Mouse (Mus musculus): ENCODE measurements around the gene Rbfox3.

Gene Rbfox3

DNA sequence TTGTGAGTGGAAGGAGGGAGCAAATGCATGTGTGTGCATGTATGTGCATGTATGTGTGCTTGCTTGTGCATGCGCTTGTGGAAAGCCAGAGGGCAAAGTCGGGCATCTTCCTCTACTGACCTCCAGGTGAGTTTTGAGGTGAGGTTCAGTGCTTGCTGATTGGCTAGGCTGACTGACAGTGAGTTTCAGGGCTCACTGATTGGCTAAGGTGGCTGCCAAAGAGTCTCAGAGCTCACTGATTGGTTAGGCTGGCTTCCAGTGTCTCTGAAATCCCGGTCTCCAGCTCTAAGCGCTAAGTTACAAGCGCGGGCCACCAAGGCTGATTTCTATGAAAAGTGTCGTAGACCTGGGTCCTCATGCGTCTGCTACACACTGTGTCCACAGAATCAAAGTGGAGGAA is 185.0 kb downstream of the Rbfox3 start:
- WGBS: 87% methylated on average over 8 of the region's 8 CpGs

GRCm38 (mm10) chr11:118724423-118724822 is 187.0 kb downstream of the Rbfox3 start:
- WGBS: 76% methylated on average over 8 of the region's 8 CpGs

- WGBS: 64% methylated on average over 8 of the region's 8 CpGs
Observed at GRCm38 (mm10) chr11:118723166-118723565, 188.2 kb downstream of the Rbfox3 start.

GRCm38 (mm10) chr11:118721898-118722297 is 189.5 kb downstream of the Rbfox3 start:
- 70% methylated on average over 6 of the region's 6 CpGs for WGBS

DNA sequence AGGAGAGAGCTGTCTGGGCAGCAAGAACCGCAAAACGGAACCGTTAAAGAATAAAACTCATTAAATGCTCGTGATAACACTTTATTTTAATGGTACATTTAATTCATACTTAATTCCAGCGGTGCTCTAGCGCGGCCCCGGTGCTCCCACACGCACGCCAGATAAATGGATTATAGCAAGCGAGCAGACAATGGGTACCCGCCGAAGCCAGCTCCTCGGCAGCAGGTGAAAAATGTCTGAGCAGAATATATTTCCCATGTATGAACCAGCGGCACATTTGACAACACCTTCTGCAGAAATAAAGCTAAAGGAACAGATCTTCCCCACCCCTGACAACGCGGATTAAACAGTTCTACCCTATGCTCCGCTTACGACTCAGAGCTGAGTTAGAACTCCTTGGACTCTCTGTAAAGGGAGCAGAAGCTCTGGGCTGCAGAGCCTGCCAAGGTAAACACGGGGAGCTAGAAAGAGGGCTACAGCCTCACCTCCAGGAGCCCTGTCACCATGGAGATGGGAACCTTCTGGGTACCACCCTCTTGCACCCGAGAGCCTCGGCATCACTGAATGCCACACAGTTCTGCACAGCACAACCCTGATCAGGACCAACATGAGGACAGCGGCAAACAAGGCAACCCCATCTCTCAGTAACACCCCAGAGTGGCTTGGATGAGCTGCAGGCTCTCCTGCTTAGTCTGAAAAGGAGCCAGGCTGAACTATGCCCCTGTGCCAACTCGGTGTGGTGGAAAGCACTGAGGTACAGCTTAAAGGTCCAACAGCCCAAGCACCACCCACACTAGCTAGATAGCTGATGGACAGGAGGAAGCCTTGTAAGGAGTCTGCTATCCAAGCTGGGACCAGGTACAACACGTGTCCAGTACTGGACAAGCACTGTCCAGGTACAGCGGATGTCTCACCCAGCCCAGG is 196.5 kb downstream of the Rbfox3 start:
- 54% methylated on average over 26 of the region's 26 CpGs for whole genome bisulfite sequencing

- 50% methylated on average over 4 of the region's 4 CpGs for WGBS
Observed at GRCm38 (mm10) chr11:118712761-118713160, 198.6 kb downstream of the Rbfox3 start.

GRCm38 (mm10) chr11:118712058-118712457 is 199.3 kb downstream of the Rbfox3 start:
- 51% methylated on average over 9 of the region's 9 CpGs for WGBS

- 65% methylated on average over 5 of the region's 5 CpGs for WGBS
Observed at GRCm38 (mm10) chr11:118710035-118710434, 201.4 kb downstream of the Rbfox3 start.

DNA sequence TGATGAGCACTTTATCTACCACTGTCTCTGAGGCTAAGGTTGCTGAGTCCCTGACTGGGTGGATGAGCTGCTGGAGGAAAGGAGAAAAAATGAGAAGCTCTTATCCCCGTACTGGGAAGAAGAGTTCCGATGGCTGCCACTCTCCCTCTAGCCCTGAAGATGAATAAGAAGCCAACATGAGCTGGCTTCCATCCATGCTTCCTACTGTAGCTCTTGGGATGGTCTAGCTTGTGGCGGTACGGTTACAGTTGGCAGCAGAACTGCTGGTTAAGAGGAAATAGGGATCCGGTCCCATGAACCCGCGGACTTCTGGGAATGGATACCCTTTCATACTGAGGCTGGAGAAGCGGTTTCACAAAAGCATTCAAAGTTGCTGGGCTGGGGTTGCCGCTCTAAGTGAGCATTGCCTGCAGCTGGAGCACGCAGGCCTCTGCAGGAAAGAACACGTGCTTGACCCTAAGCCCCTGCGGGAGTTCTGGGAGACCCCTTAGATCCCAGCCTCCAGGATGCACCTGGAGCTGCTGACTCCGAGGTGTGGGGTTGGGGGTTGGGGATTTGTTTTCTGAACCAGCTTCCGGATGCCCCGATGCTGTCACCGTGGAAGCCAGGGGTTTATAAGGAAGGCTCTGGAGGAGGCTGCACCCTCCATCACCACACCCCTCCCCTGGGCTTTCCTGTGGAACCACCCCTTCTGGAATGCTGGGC is 215.0 kb downstream of the Rbfox3 start:
- WGBS: 54% methylated on average over 16 of the region's 16 CpGs

DNA sequence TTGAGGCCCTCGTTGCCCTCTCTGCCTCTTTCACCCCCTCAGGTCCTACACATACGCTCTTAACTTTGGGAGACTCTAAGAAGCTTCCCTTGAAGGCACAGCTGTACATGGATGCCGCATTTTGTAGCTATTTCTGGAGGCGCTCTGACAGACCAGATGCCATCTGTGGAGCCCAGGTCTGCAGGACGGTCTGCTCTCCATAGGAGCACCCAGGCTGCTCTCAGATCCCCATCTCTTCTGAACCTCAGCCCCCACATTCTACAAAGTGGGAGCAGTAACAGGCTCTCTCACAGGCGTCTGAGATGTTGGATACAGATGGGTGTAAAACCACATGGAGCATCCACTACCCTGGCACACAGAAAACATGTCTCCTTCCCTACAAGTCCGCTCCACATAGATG is 218.1 kb downstream of the Rbfox3 start:
- 56% methylated on average over 7 of the region's 7 CpGs for WGBS

DNA sequence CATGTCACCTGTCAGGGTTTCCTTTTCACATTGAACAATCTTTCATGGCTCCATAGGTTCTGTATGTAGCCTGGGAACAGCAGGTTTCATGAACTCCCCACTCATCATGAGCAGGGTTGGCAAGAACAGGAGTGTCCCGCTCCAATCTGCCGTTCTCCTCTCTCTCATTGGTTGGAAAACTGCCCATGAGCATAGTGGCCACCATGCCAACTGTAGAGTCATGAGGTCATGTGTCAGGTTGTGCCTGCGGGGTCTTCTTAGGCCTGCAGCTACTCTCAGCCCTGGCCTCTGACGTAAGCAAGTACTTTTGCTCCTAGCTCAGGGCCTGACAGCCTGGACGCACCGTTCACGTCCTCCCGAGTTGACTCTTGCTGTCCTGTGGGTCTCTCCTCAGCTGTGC is 221.1 kb downstream of the Rbfox3 start:
- 85% methylated on average over 8 of the region's 8 CpGs for WGBS

DNA sequence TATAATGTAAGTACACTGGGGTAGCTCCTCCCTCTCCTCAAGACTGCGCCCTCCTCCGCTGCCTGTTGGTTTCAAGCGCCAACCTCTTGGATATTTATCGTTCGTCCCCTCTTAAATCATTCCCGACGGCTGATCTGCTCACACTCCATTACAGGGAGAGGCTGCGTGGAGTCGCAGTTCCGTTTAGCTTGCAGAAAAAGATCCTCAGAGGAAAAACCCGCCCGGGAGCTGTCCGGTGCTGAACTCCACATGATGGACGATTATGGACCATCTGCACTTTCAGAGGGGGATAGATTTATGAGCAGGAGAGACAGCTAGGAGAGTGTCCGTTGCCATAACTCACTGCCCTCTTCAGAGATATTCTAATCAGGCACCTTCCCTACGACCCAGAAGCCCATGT is 226.0 kb downstream of the Rbfox3 start:
- 24% methylated on average over 16 of the region's 16 CpGs for WGBS

GRCm38 (mm10) chr11:118684665-118685064 is 226.7 kb downstream of the Rbfox3 start:
- 49% methylated on average over 4 of the region's 4 CpGs for WGBS

- 33% methylated on average over 10 of the region's 10 CpGs for WGBS
Observed at GRCm38 (mm10) chr11:118680699-118681098, 230.7 kb downstream of the Rbfox3 start.

GRCm38 (mm10) chr11:118679736-118680410 is 231.5 kb downstream of the Rbfox3 start:
- 67% methylated on average over 24 of the region's 24 CpGs for WGBS

GRCm38 (mm10) chr11:118678515-118679104 is 232.8 kb downstream of the Rbfox3 start:
- WGBS: 47% methylated on average over 20 of the region's 20 CpGs

- WGBS: 61% methylated on average over 8 of the region's 8 CpGs
Observed at GRCm38 (mm10) chr11:118677277-118677676, 234.1 kb downstream of the Rbfox3 start.

DNA sequence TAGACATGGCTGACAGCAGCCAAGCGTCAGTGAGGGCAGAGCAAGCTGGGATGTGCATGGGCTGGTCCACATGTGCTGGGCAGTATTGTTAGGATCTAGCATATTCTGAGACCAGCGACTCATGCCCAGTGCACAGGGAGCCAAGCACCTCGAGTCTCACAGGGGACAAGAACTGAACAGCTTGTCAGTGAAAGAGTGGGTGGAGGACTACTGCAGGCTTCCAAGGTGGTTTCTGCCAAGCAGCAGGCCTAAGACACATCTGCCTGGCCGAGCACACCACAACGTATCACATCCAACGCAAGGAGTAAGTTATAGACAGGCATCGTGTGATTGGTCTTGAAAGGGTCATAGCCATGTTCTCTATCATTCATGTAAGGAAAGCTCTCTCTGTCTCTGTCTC is 235.0 kb downstream of the Rbfox3 start:
- WGBS: 48% methylated on average over 7 of the region's 7 CpGs

DNA sequence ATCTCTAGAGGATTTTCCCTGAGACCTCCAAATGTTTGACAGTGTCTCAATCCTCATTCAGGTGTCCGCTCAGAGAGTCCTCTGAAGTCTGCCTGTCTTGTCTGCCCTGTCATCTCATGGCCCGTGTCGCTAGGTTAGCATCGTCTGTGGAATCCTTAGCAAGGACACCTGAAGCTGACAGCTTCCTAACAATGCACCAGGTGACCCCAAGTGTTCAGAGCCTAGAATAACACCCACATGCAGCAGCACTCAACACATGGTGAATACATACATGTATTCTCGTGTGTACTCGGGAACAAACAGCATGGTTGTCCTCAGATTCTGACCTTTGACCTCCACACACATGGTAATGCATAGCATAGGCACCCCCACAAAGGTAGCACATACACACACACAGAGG is 239.4 kb downstream of the Rbfox3 start:
- WGBS: 82% methylated on average over 6 of the region's 6 CpGs

DNA sequence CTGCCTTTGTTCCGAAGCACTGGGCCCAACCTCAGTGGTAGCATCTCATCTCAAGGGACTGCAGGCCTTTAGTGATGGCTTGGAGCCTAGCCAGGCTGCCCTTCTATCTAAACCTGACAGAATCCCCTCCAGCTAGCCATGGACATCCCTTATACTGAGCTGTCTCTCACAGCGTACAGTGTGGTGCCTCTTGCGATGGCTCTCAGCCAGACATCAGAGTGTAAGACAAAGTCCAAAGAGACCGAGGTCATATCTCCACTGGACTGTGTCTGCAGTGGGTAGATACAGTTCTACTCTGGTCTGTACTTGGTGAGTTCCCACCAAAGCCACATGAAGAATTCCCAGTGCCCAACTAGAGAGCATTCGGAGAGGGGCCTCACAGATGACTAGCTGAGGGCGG is 240.2 kb downstream of the Rbfox3 start:
- 84% methylated on average over 6 of the region's 6 CpGs for WGBS

DNA sequence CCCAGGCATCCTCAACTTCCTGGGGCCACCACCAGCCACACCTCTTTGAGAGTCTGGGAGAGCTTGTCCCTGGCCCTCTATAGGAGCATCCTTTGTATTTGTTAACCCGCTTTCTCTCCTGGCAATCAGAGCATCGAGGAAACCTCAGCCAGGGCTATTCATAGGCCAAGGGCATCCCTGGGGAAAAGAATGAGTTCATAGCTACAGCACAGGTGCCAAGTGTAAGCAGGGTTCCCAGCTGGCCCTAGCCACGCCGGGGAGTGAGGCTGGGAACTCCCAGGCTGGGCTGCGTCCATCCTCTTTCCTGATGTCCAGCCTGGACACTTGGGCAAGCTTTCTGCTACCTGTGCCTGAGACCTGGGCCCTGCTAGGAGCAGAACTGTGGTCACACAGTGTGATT is 241.6 kb downstream of the Rbfox3 start:
- WGBS: 43% methylated on average over 5 of the region's 5 CpGs

- 64% methylated on average over 8 of the region's 8 CpGs for WGBS
Observed at GRCm38 (mm10) chr11:118668351-118668750, 243.0 kb downstream of the Rbfox3 start.

All from cerebral cortex, adult 2 months (tissue).